ENCODE assay signal across 19 mouse cellular contexts in genomic region chr11:89600921-89601515, GRCm38 (mm10).
A peak's percentile ranks its signal among the peaks of the same experiment; 100 is the strongest.
DNase-seq lines count a peak whose midpoint lies in the region; ATAC-seq and TF ChIP-seq lines count a peak whose summit lies in the region.
"Had no signal": no experiment of that assay in that cellular context is flagged by ENCODE, and none has a peak within 500 bp of the region (broad histone marks: within the 10 kb centered on the region; RNA-seq: fewer than 3 reads in every experiment).

No protein-coding gene starts in this region.

- 75% methylated on average over 8 of the region's 8 CpGs for WGBS in kidney, postnatal 0 days
- WGBS in lung, embryonic 16.5 days, result 25% methylated on average over 8 of the region's 8 CpGs
- WGBS in olfactory bulb, adult 2 months, result 64% methylated on average over 8 of the region's 8 CpGs

- no peaks in the 10 kb centered on the region for H3K27me3 ChIP-seq in kidney, postnatal 0 days (ENCODE audit: insufficient read depth, low read length)
- no peaks in the 10 kb centered on the region for H3K27me3 ChIP-seq in lung, embryonic 16.5 days (ENCODE audit: control insufficient read depth, insufficient read depth, low read depth, low read length)
- H3K27me3 ChIP-seq: CH12.LX; forebrain, embryonic 13.5 days; heart, embryonic 13.5 days; hindbrain, embryonic 13.5 days; liver, embryonic 13.5 days; midbrain, embryonic 13.5 days; neural tube, embryonic 13.5 days had no signal

- no peak for ATAC-seq in kidney, postnatal 0 days (replicated peaks; ENCODE audit: low FRiP score, low read depth)
- peak; percentile 90 for ATAC-seq in lung, embryonic 16.5 days (ENCODE audit: low read depth)
- ATAC-seq: forebrain, embryonic 13.5 days; midbrain, embryonic 13.5 days had no signal

- no peak for TF ChIP-seq CTCF in kidney, postnatal 0 days (IDR thresholded peaks at IDR 0.05; ENCODE audit: low read depth)
- TF ChIP-seq CTCF in olfactory bulb, adult 2 months (IDR thresholded peaks at IDR 0.05; ENCODE audit: insufficient read depth, low read depth, low read length), result no peak

- no peak for TF ChIP-seq POLR2A in olfactory bulb, adult 2 months (IDR thresholded peaks at IDR 0.05; ENCODE audit: insufficient read depth, low read depth, low read length)

- no peak overlapping the region for H3K27ac ChIP-seq in kidney, postnatal 0 days
- H3K27ac ChIP-seq in lung, embryonic 16.5 days (ENCODE audit: low read length), result peak overlapping the region; percentile 40; the same call in 1 of the 2 replicates
- 0 out of 2 replicates have a peak overlapping the region, but pooled peaks have one; percentile 10 for H3K27ac ChIP-seq in olfactory bulb, adult 2 months (ENCODE audit: insufficient read depth, low read depth, low read length)
- H3K27ac ChIP-seq: embryonic facial prominence, embryonic 10.5 days; forebrain, embryonic 13.5 days; heart, embryonic 13.5 days; hindbrain, embryonic 13.5 days; limb, embryonic 13.5 days; liver, embryonic 13.5 days; midbrain, embryonic 13.5 days; neural tube, embryonic 13.5 days had no signal

- peak; percentile 5 for DNase-seq in kidney, postnatal 0 days (ENCODE audit: low spot score)
- no peak for DNase-seq in kidney, postnatal 25 days
- peak; percentile 61 for DNase-seq in adrenal gland, postnatal 14 days
- DNase-seq in frontal cortex, postnatal 36 days (ENCODE audit: low spot score in 2 of 2), result no peak
- DNase-seq in gastrocnemius, postnatal 10 days, result no peak
- DNase-seq: cerebellum, adult 8-10 months; liver, embryonic 13.5 days; spleen, adult 18-20 months; thymus, postnatal 36 days had no signal

- H3K36me3 ChIP-seq in kidney, postnatal 0 days (ENCODE audit: insufficient read depth, low read length), result no peaks in the 10 kb centered on the region
- no peaks in the 10 kb centered on the region for H3K36me3 ChIP-seq in lung, embryonic 16.5 days (ENCODE audit: control insufficient read depth, insufficient read depth, low read length)
- H3K36me3 ChIP-seq: embryonic facial prominence, embryonic 10.5 days; heart, embryonic 13.5 days; hindbrain, embryonic 13.5 days; limb, embryonic 13.5 days; liver, embryonic 13.5 days; midbrain, embryonic 13.5 days; neural tube, embryonic 13.5 days had no signal

- no peaks in the 10 kb centered on the region for H3K9me3 ChIP-seq in kidney, postnatal 0 days (replicated peaks; ENCODE audit: low read length)
- no peaks in the 10 kb centered on the region for H3K9me3 ChIP-seq in lung, embryonic 16.5 days (ENCODE audit: control insufficient read depth, low read length)
- H3K9me3 ChIP-seq: embryonic facial prominence, embryonic 10.5 days; forebrain, embryonic 13.5 days; heart, embryonic 13.5 days; hindbrain, embryonic 13.5 days; limb, embryonic 13.5 days; liver, embryonic 13.5 days; midbrain, embryonic 13.5 days; neural tube, embryonic 13.5 days had no signal

- no peaks in the 10 kb centered on the region for H3K4me1 ChIP-seq in kidney, postnatal 0 days (replicated peaks; ENCODE audit: insufficient read depth, low read length)
- peaks cover 10% of the 10 kb centered on the region for H3K4me1 ChIP-seq in lung, embryonic 16.5 days (replicated peaks; ENCODE audit: control insufficient read depth, insufficient read depth, low read length)
- H3K4me1 ChIP-seq in olfactory bulb, adult 2 months (ENCODE audit: control insufficient read depth, insufficient read depth, low read length), result peaks cover 4% of the 10 kb centered on the region
- H3K4me1 ChIP-seq: embryonic facial prominence, embryonic 10.5 days; forebrain, embryonic 13.5 days; hindbrain, embryonic 13.5 days; limb, embryonic 13.5 days; liver, embryonic 13.5 days; midbrain, embryonic 13.5 days; neural tube, embryonic 13.5 days had no signal

- no peak overlapping the region for H3K4me3 ChIP-seq in kidney, postnatal 0 days (replicated peaks; ENCODE audit: low read depth, low read length)
- no peak overlapping the region for H3K4me3 ChIP-seq in lung, embryonic 16.5 days (ENCODE audit: low read length)
- H3K4me3 ChIP-seq in olfactory bulb, adult 2 months (ENCODE audit: insufficient read depth, low read depth, low read length), result no peak overlapping the region
- H3K4me3 ChIP-seq: embryonic facial prominence, embryonic 10.5 days; forebrain, embryonic 13.5 days; heart, embryonic 13.5 days; hindbrain, embryonic 13.5 days; limb, embryonic 13.5 days; liver, embryonic 13.5 days; midbrain, embryonic 13.5 days; neural tube, embryonic 13.5 days had no signal

- H3K9ac ChIP-seq in kidney, postnatal 0 days (ENCODE audit: low read depth, low read length), result no peak overlapping the region
- H3K9ac ChIP-seq in lung, embryonic 16.5 days (ENCODE audit: low read length), result no peak overlapping the region
- H3K9ac ChIP-seq: forebrain, embryonic 13.5 days; heart, embryonic 13.5 days; hindbrain, embryonic 13.5 days; limb, embryonic 13.5 days; liver, embryonic 13.5 days; midbrain, embryonic 13.5 days; neural tube, embryonic 13.5 days had no signal

- H3K4me2 ChIP-seq in kidney, postnatal 0 days (ENCODE audit: low read length), result no peak overlapping the region
- 0 out of 2 replicates have a peak overlapping the region, but pooled peaks have one; percentile 1 for H3K4me2 ChIP-seq in lung, embryonic 16.5 days (ENCODE audit: low read depth, low read length)
- H3K4me2 ChIP-seq: forebrain, embryonic 13.5 days; heart, embryonic 13.5 days; hindbrain, embryonic 13.5 days; limb, embryonic 13.5 days; liver, embryonic 13.5 days; midbrain, embryonic 13.5 days; neural tube, embryonic 13.5 days had no signal

Comparison
In these comparisons a context has a peak if more than half of its experiments do, and no peak if none do; other contexts are left out.
1. DNase-seq: peak in kidney, postnatal 0 days (single experiment) and adrenal gland, postnatal 14 days (single experiment); none in kidney, postnatal 25 days (0 of 2), frontal cortex, postnatal 36 days (0 of 2) and gastrocnemius, postnatal 10 days (single experiment).